Mouse (Mus musculus): ENCODE data around the gene C1qtnf12.
A peak's percentile ranks its signal among the peaks of the same experiment; 100 is the strongest.

The C1qtnf12 gene

DNA sequence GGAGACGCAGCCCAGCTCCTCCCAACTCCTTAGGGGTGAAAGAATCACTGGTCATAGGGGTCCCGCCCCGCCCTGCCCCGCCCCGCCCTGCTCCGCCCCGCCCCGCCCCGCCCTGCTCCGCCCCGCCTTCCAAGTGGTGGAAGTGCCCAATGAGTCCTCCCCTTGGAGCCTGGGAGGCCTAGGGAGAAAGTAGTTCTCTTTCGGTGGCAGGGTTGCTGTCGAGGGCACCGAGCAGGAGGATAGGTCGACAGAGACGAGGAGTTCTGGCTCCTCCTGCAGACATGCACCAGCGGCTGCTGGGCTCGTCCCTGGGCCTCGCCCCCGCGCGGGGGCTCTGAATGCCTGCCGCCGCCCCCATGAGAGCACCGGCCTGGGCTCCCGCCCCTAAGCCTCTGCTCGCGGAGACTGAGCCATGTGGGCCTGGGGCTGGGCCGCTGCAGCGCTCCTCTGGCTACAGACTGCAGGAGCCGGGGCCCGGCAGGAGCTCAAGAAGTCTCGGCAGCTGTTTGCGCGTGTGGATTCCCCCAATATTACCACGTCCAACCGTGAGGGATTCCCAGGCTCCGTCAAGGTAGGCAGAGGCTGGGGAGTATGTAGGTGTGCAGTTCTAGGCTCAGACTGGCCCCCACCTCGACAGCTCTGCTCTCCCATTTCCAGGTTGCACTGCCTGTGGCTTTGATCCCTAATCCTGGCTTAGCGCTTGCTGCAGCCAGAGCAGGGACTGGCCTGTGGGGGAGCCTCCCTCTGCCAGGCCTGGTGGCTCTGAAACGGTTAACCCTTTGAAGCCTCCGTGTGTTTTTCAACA is at the start of gene C1qtnf12:
TSS of gene C1qtnf12 (plus strand) at position 152 of the 805 bp plus-strand sequence.
- no peak for DNase-seq (ENCODE audit: low read depth, low spot score)

- DNase-seq (ENCODE audit: low read depth, low spot score) = no peak
These were observed 30.1 kb upstream of the C1qtnf12 start for GRCm38 (mm10) chr4:155932031-155932430.

DNA sequence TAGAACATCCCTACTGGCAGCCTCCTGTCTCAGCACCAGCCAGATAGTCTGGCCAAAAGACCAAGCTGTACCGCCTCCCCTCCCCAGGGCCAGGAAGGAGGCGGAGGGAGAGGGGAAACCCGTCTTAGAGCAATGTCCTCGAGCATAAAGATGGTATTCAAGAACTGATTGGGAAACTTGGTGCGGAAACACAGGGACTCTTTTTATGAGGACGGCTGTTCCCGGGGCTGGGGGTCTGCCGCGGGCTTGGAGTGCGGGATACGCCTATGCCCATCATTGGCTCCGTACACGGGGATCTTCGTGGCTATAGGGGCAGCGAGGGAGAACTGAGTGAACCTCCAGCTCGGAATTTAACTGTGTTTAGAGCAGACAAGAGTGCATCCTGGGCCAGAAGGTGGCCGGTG is 19.1 kb upstream of the C1qtnf12 start:
- DNase-seq (ENCODE audit: low read depth, low spot score) = no peak

DNA sequence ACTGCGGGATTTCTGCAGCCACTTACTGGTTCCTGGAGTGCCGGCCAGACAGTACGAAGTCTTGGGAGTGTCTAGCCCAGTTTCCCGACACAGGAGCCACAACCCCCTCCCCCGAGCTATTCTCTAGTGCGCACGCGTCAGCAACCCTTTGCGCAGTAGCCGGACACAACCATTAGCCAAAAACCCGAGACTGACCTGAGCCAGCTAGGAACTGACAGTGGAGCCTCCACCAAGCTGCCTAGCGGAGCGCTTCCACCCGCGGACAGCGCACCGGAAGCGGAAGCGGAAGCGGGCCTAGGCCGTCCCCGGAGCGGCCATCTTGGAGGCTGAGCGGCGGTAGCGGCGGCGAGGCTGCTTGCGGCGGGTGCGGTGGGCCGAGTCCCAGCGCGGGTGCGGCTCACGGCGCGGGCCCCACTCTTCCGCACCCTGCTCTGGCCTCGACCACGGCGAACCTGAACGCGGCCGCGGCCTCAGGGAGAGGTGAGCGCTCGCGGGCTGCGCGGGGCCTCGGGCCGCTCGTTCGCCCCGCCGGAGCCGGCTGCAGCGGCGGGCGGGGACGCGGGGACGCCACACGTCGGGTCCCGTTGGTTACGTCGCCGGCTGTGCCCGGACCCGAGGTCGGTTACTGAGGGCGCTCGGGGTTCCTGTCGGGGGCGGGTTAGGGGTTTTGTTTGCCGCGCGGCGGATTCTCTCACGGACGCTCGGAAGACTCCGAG is 18.4 kb upstream of the C1qtnf12 start, which contains the start of gene Ube2j2:
TSS of gene Ube2j2 (plus strand) at position 298 of the 716 bp plus-strand sequence.
- DNase-seq (ENCODE audit: low read depth, low spot score) = peak; percentile 81

DNA sequence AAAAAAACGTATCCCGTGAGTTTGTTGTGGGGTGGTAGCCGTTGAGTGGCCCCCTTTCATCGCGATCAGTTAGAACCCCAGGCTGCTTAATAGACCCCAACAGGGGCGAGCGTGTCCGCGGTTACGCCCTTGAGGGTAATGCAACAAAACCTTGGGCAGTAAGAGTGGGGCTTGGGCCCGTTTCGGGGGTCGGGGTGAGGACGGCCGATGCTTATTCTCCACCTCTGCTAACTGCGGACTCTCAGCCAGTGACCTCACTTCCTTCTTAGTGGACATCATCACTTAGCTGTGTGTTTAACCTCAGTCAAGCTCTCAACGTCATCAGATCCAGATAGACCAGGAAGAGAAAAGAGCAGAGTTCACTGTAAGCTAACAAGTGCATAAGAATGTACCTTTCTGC is 17.8 kb upstream of the C1qtnf12 start:
- no peak for DNase-seq (ENCODE audit: low read depth, low spot score)

DNA sequence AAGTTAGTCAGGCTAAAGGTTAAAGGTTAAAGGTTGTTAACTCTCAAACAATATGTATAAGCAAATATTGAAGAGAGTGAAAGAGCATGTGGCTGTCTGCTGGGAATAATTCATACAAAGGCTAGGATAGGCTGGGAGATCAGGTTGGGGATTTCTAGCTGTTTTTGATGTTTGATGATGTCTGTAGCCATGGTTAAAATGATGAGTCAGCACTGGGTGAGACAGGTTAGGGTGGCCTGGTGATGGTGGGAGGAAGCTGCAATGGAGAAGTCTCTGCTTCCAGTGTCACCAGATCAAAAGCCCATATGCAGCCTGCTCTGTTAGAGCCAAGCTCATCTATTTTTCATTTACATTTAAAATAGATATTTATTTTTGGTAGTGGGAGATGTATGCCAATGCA is 15.0 kb upstream of the C1qtnf12 start:
- DNase-seq (ENCODE audit: low read depth, low spot score) = no peak

DNA sequence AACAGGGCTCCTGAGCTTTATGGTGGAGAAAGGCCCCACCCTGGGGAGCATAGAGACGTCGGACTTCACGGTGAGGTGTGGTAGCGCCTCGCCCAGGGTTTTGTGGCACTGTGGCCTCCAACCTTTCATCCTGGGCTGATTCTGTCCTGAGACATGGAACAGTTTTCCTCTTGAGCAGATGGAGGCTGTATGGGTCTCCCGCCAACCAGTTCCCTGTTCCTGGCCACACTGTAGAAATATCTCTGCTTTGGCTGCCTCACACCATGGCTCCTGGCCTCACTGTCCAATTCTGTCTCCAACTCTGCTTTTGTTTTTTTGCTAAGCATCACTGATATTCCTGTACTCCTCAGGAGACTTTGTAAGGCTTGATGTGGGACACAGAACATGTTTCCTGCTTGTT is 6.6 kb upstream of the C1qtnf12 start:
- no peak for DNase-seq (ENCODE audit: low read depth, low spot score)

DNA sequence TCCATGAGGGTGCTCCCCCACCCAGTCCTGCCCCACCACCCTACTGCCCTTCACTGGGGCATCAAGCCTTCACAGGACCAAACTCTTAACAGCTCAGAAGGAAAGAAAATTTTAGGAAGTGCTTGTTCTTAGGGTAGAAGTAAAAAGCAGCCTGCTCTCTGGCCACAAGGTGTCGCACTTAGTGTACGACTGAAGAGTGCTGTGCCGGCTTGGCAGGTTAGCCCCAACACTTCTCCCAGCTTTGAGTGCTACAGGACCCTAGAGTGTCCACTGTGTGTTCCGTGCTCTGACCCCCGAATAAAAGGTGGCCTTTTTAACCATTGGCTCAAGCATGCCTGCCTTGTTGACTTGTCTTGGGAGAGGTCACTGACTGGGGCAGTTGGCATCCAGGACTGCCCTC is 2.8 kb upstream of the C1qtnf12 start:
- DNase-seq (ENCODE audit: low read depth, low spot score) = peak; percentile 66

DNA sequence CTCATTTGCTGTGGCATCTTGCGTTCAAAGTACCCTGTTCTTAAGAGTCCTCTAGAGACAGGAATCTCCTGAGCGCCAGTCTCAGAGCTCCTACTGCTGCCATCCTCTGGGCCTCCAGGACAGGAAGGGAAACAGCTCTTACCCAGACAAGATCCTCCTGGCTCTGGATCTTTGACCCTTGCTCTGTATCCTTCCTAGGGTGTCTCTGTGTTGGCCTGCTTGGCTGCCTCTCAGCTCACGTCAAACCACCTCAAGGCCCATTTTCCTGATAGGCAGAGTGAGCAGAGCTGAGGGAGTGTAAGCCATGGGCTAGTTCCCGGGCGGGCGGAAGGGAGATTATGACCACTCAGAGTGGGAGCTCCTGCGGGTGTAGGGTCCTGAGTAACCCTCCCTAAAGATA is 988 bp downstream of the C1qtnf12 start:
- DNase-seq (ENCODE audit: low read depth, low spot score) = no peak

GRCm38 (mm10) chr4:155964396-155964795 is 2.3 kb downstream of the C1qtnf12 start:
- DNase-seq (ENCODE audit: low read depth, low spot score) = no peak

- DNase-seq (ENCODE audit: low read depth, low spot score) = no peak
These were observed 7.0 kb downstream of the C1qtnf12 start for GRCm38 (mm10) chr4:155969043-155969653.

DNA sequence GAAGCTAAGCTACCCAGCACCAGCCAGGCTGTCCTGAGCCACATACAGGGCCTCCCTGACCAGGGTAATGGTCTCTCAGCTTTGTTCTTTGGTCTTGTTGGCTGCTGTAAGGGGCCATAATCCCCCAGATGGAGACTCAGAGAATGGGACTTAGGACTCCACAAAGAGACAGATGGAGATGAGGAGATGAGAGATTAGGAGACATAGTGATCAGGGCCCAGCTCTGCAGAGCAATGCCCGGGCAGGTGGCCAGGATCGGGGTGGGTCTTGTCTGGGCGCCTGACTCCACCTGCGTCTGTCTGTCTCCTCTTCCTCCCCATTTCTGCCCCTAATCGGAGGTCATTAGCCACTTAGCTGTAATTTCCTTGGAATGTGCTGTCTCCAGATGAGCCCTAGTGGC is 8.2 kb downstream of the C1qtnf12 start:
- DNase-seq (ENCODE audit: low read depth, low spot score) = no peak

DNA sequence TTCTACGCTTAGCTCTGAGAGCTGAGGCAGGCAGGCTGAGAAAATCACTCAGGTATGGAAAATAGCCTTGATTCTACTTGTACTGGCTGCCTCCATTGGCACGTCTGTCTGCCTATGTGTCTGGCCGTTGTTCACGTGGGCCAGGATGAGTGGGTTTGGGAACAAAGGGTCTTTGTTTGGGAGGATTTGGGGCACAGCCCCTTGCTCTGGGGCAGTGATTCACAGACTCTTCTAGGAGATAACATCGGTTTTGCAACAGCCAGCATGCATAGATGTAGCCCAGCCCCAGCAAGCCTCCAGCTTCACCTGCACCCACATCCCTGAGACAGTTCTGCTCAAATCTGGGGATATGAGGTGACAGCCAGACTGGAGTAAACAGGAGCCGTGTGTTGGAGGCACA is 10.5 kb downstream of the C1qtnf12 start:
- DNase-seq (ENCODE audit: low read depth, low spot score) = no peak

- no peak for DNase-seq (ENCODE audit: low read depth, low spot score)
These were observed 11.1 kb downstream of the C1qtnf12 start for GRCm38 (mm10) chr4:155973239-155973638.

- DNase-seq (ENCODE audit: low read depth, low spot score) = no peak
These were observed 19.4 kb downstream of the C1qtnf12 start for GRCm38 (mm10) chr4:155981436-155982082.

GRCm38 (mm10) chr4:155983788-155984187 is 21.7 kb downstream of the C1qtnf12 start:
- no peak for DNase-seq (ENCODE audit: low read depth, low spot score)

DNA sequence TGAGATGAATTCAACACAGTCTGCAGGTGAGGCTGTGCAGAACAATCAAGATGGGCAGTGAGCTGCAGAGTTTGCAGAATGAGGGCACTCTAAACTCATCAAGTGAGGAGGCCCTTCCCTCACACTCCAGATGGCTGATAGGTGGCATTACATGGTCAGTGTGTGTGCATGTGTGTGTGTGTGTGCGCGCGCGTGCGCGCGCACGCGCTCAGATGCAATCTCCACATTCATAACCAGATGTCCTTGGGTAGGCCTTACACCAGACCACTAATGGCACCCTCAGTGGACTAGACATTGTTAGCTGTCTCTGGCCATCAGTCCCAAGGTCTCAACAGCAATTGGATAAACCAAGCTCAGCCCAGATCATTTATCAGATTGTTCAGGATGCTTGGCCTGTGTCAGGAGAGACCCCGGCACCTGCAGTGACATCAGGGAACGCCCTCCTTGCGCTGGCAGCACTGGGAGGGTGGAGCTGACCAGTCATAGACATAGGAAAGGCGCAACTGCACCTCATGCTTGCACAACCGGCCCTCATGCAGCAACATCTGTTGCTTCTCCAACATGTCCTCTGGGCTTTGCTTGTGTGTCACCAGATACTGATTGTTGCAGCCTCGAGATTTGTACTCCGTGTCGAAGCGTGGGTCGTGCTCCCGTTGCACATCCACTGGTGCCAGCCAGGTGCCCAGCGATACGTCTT is 29.2 kb downstream of the C1qtnf12 start:
- no peak for DNase-seq (ENCODE audit: low read depth, low spot score)

GRCm38 (mm10) chr4:155991908-155992230 is 29.8 kb downstream of the C1qtnf12 start:
- DNase-seq (ENCODE audit: low read depth, low spot score) = no peak

DNA sequence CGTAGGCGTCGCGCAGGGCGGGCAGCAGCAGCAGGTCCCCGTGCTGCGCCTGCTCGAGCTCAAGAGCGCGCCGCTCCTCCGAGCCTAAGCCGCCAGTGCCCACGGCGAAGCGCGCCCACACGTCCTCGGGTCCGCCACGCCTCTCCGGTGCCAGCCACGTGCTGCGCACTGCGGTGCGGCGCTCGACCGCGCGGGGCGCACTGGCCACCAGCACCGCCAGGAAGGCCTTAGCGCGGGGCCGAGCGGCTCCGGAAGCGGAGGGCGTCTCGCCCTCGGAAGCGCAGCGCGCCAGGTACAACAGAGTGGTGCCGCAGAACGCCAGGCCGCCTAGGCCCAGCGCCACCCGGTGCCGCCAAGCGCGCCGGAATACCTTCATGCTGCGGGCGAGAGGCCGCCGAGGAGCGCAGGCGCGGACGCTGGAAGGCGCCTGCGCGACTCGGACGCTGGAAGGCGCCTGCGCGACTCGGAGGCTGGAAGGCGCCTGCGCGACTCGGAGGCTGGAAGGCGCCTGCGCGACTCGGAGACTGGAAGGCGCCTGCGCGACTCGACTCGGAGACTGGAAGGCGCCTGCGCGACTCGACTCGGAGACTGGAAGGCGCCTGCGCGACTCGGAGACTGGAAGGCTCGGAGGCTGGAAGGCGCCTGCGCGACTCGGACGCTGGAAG is 30.3 kb downstream of the C1qtnf12 start, which contains the start of the genes B3galt6 and Sdf4:
TSS of gene B3galt6 (minus strand) at position 409 of the 665 bp plus-strand sequence.
TSS of gene Sdf4 (plus strand) at position 632 of the 665 bp plus-strand sequence.
- DNase-seq (ENCODE audit: low read depth, low spot score) = peak; percentile 89

DNA sequence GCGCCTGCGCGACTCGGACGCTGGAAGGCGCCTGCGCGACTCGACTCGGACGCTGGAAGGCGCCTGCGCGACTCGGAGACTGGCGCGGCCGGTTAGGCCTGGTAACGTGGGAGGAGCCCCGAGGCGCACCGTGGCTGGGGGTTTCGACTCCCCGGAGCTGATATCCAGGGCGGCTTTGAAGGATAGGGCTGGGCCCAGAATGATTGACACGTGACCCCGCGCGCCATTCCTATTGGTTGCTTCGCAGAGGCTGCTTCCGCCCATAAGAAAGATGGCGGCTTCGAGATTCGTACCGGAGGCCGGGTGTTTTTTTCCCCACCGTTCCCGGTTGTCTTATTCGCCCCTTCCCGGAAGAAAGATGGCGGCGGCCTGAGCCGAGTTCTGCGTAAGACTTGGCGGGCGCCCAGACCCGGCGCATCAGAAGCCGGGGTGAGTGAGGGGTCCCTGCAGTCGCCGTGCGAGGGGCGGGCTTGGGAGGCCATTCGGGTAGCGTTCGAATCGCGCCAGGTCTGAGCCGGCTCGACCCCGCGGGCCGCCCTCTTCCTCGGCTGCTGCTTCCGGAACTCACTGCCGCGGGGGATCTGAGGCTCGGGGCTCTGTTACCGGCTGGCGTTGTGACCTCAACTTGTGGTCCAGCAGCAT is 30.9 kb downstream of the C1qtnf12 start:
- DNase-seq (ENCODE audit: low read depth, low spot score) = peak; percentile 95
